Mouse (Mus musculus): Measurements from ENCODE around the gene Tm9sf1.

The Tm9sf1 gene

GRCm38 (mm10) chr14:55590748-55591330, 52.8 kb downstream of the Tm9sf1 start, which contains the start of gene Psme2:
Psme2 (minus strand) TSS chr14:55591113.
- DNase-seq (ENCODE audit: low read depth) = peak; percentile 91

GRCm38 (mm10) chr14:55589771-55590448, 53.7 kb downstream of the Tm9sf1 start:
- DNase-seq (ENCODE audit: low read depth) = no peak

GRCm38 (mm10) chr14:55589271-55589670, 54.3 kb downstream of the Tm9sf1 start:
- no peak for DNase-seq (ENCODE audit: low read depth)

GRCm38 (mm10) chr14:55586149-55586548, 57.5 kb downstream of the Tm9sf1 start:
- DNase-seq (ENCODE audit: low read depth) = no peak
